Mouse (Mus musculus) adrenal gland, adult 8-10 months (tissue): ENCODE data around the gene Rdm1. TPM values are rescaled to one million over a fixed set of nuclear protein-coding genes. Genes with fewer than 3 reads are reported as not detected.

ENCODE experiments used
- DNase-seq: peaks from one replicate; pipeline ENCODE4 v3.0.0; 2022
- total RNA-seq, 4 experiments: library from RNA; stranded (reverse); gene quantifications; 2 replicates each; pipeline ENCODE4 v1.2.4; 2022

The Rdm1 gene
- total RNA-seq, 4 experiments from 2014 or later = 30.5 to 45.6 (median 33.6) TPM

DNA sequence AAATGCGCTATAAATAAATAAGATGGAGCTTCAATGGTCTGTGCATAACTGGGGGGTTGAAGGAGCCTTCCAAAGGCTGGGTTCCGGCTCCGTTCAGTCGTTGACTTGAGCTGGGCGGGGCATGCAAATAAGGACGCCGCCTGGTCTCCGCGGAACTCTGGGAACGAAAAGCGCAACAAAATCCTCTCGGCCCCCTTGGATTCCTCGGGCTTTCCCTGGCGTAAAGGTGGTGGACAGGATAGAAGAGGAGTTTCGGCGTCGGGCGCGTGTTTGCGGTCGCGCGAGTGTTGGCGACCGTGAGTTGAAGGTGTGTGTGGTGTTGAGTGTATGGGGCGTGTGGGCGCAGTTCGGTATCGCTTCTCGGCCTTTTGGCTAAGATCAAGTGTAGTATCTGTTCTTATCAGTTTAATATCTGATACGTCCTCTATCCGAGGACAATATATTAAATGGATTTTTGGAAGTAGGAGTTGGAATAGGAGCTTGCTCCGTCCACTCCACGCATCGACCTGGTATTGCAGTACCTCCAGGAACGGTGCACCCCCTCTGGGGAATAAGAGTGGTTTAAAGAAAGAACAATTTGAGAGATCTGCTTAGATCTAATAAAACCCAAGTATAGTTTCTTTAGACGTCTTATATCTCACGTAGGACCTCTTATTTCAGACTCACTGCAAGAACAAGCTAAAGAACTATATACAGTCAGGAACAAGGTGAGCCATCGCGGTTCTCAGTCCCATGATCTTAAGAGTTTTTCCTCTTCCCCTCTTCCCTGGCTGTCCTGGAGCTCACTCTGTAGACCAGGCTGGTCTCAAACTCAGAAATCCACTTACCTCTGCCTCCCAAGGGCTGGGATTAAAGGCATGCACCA, 31.1 kb downstream of the Rdm1 start:
- peak; percentile 71 for DNase-seq

DNA sequence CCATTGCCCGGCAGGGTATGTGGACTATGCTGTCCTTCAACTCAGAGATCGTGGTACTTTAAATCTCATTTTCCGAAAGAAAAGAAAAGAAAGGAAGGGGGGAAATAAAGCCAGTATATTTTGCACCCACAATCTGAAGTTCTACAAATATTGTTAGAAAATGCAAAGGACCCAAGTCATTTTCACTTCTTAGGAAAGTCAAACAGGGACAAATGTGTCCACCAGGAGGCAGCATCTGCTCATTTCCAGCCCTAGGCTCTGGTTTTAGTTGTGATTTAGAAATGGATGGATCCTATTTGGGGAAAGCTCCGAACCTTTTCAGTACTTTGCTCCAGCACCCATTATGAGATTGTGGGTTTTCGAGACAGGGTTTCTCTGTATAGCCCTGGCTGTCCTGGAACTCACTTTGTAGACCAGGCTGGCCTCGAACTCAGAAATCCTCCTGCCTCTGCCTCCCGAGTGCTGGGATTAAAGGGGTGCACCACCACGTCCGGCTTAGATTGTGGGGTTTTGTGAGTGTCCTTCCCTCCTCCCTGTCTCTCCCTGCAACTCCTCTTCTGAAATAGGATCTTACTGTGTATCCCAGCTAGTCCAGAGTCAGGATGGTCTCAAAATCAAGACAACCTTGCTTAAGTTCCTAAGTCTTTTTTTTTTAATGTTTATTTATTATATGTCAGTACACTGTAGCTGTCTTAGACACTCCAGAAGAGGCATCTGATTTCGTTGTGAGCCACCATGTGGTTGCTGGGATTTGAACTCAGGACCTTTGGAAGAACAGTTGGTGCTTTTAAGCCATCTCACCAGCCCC, 32.0 kb downstream of the Rdm1 start:
- DNase-seq = no peak

DNA sequence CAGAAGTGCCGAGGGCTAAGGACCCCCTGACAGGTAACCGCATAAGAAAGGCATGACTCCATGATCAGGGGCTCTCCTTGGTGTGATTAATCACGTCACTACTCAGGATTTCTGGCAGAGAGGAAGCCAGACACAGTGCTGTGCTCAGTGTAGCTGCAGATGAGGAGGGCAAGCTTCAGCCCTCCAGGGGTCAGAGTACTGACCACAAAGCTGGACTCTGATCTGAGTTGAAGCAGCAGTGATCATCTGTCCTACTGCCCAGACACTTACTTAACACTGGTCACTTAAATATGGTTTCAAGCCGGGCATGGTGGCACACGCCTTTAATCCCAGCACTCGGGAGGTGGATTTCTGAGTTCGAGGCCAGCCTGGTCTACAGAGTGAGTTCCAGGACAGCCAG, 34.2 kb downstream of the Rdm1 start:
- DNase-seq = no peak

DNA sequence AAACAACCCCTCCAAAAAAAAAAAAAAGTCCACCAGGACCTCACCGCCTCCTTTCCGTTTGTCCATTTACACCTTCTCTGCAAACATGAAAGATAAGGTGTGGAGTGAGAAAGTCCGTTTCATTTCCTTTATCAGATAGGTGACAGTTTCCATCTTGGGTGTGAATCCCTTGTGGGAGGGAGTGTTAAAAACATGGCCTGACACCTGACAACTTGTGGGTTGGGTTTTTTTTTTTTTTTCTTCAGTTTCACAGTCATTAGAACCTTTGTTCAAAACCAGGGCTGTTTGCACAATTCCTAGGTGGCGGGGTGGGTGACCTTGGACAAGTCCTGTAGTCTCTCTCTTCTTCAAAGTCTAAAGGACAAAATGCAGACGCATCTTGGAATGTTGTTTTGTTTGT, 34.8 kb downstream of the Rdm1 start:
- no peak for DNase-seq

DNA sequence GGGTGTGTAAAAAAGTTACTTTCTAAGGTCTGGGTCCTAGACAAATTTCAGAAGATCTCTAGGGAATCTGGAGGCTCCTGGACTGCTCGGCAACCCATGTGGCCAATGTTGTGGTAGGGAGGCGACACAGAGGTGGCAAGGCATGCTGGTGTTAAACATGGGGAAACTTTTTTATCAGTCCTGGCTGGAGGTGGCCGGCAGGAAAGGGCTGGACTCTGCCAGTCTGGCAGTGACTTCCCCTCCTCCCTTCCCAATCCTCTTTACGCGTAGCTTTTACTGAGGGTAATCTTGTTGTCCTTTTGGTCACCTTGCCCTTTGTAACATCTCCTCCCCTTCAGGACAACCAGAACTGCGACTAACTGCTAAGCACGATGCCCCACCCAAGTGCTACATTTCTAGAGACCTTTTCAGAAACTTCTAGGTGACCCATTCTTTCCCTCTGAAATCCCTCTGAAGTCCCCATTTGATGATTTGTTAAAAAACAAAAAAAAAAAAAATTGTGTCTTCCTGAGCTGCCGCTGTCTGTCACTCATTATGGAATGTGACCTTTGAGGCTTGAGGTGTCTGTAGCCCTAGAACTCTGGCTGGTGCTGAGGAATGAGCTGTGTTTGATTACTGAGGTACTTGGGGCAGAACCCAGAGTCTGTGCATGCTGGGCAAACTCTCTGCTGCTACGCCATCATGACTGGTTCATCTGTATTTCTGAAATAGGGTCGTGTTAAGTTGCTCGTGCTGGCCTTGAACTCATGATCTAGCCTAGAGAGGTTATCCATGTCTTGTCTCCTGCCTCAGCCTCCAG, 36.4 kb downstream of the Rdm1 start:
- DNase-seq = no peak

DNA sequence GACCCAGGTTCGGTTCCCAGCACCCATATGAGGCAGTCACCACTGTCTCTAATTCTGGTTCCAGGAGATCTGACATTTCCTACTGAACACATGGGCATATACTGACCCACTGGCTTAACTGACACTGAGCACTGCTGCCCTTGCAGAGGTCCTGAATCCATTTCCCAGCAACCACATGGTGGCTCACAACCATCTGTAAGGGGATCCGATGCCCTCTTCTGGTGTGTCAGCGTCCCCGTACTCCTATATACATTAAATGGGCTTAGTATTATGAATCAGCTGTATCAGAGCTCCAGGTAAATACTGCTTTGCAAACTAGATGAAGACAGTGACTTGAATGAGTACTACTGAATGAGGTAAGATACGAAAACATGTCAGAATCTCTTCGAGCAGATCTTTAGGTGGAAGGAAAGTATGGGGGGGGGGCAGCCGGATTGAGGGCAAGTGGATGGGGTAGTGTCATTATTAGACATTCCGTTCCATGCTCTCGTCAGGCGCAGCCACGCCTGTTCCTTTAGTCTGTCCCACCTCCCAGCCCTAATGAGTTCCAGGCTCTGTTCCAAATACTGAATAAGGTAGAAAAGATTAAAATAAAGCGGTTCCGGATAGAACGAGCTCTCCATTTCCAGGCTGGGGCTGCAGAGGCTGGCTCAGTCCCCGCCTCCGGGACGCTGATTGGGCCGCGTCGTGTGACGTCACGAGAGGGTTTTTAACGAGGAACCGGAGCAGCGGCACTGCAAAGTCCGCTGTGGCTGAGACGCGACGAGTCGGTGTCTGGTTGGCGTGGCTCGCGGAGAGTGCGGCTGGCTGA, 38.0 kb downstream of the Rdm1 start, which contains the start of gene Arl4d:
Gene Arl4d (plus strand): TSS at position 717 of the 811 bp plus-strand sequence.
- peak; percentile 92 for DNase-seq

DNA sequence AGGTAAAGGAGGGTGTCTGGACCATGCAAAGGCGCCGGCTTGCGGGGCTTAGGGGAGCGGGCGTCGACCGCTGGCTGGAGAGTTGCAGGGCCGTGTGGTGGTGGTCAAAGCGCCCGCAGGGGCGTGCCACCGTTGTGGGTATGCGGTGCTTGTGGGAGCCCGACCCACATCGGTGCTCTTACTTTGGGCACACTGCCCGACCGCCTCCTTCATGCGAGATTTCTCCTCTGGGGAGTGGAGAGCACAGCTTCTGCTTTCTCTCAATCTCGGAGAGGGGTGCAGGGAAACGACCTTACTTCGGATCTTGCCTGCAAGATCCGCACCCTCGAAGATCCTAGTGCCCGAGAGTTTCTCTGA, 38.6 kb downstream of the Rdm1 start:
- DNase-seq = no peak

DNA sequence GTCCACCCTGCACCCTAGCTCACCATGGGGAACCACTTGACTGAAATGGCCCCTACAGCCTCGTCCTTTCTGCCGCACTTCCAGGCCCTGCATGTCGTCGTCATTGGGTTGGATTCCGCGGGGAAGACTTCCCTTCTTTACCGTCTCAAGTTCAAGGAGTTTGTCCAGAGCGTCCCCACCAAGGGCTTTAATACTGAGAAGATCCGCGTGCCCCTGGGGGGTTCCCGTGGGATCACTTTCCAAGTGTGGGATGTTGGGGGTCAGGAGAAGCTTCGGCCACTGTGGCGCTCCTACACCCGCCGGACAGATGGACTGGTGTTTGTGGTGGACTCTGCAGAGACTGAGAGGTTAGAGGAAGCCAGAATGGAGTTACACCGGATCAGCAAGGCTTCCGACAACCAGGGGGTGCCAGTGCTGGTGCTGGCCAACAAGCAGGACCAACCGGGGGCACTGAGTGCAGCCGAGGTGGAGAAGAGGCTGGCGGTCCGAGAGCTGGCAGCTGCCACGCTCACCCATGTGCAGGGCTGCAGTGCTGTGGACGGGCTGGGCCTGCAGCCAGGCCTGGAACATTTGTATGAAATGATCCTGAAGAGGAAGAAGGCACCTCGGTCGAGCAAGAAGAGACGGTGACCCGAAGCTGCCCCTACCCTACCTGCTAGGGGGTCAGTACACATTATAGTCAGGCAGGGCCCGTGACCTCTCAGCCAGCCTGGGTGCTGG, 39.8 kb downstream of the Rdm1 start:
- no peak for DNase-seq

DNA sequence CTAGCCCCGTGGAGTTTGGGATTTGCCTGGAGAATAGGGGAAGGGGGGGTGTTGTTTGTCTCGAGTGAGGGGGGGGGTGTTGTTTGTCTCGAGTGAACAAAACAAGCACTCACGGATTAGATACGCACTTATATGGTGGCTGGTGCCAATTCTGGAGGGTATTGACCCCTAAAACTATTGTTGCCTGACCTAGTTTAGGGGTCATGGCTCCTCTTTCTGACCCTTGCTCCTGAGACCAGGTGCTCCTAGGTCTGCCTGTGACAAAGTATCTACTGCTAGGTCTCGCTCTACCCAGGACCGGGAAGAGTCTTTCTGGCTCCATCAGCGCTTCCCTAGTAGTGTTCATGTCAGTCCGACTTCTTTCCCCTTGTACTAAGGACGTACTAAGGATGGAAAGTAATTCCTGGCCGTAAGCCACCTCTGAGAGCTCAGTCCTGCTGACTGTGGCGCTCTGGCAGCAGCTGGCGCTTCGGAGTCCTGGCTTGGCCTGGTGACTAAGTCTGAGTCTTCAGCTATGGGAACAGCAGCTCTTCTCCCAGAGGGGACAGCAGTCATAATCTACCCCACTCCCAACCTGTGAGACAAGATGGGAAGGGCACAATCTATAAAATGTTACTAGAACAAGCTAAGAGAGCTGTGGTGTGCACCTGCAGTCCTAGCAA, 41.0 kb downstream of the Rdm1 start:
- DNase-seq = peak; percentile 69

DNA sequence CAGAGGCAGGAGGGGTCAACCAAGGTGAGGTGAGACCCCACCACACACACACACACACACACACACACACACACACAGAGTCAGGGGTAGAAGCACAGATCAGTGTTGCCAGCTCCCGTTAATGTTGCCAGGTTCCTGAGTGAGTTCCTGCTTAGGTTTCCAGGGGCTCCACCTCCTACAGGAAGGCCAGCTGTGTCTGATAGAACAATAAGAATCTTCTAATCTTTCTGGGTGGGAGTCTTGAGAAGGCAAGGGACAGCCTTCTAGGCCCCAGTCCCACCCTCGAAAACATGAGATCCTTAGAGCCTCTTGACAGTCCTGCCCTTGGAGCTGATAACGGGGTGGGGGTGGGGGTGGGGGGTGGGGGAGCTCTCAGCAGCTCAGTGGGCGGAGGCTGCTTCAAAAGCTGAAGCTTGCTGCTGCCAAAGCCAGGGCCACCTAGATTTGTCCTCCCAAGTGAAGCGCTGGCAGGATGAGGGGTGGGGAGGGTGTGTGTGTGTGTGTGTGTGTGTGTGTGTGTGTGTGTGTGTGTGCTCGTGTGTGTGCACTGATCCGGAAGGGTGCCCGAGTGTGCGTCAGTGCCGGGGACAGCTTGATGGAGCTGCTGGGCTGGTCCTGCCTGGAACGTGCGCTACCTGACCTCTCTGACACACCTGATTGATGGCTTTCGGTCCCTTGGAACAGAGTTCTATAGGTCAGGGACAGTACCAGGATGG, 41.7 kb downstream of the Rdm1 start:
- DNase-seq = no peak

DNA sequence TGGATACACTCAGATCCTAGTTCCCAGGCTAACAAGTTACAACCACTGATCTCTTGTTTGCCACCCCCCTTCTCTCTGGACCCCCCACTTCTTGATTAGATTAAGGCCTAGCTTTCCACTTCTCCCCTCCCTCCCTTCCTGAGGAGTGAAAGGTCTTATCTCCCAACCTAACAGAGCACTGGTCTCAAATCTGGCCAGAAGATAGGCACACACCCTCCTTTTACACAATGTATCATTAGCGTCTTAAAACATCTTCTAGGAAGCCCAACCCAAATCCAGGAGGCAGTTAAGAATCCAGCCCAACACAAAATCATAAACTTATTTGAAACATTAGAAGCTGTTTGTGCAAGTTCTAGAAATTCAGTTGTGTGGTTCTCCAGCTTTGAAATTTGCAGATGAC, 43.3 kb downstream of the Rdm1 start:
- DNase-seq = no peak

DNA sequence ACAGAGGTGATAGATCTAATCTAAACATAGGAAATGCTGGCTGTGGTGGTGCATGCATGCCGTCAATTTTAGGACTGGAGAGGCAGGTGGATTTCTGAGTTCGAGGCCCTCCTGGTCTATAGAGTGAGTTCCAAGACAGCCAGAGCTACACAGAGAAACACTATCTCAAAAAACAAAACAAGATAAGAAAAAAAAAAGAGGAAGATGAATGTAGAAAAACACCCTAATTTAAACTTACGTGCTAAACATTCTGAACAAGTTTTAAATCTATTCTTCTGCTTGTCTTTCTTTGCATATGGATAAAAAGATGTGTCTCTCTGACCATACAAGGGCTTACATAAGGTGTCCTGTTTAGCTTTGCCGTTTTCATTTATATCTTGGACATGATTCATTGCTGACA, 44.3 kb downstream of the Rdm1 start:
- no peak for DNase-seq

DNA sequence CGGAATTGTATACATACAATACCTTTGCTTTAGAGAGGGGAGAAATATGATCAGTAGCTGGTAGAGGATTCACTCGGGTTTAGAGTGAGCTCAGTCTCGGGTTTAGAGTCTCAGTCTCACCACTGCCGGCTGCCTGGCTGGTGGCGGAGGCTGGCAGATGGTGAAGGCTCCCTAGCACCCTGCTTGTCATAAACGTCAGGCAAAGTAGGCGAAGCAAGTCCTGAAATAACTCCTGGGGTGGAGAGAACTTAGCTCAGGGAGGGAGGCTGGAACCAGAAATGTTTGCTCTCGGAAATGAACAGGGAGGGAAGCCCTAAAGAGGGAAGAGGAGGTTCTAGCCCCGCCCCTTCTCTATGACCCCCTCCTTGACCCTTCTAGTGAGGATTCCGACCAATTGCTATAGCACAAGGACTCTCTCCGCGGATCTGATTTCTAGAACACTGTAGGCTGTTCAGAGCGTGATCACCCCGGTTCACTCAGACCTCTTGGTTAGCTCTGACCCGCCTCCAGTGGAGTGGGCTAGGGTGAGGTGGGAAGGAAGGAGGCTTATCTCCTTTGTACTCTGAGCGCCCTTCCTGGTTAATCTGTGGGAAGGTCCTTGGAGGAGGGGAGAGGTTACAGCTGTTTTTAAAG, 46.1 kb downstream of the Rdm1 start:
- no peak for DNase-seq

DNA sequence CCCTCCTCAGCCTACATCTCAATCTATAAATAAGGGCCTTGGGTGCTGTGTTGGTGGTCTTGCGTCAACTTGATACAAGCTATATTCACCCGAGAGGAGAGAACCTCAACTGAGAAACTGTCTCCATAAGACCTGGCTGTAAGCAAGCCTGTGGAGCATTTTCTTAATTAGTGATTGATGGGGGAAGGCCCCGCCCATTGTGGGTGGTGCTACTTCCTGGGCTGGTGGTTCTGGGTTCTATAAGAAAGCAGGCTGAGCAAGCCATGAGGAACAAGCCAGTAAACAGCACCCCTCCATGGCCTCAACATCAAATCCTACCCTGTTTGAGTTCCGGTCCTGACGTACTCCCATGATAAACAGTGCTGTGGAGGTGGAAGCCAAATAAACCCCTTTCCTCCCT, 47.1 kb downstream of the Rdm1 start:
- no peak for DNase-seq

DNA sequence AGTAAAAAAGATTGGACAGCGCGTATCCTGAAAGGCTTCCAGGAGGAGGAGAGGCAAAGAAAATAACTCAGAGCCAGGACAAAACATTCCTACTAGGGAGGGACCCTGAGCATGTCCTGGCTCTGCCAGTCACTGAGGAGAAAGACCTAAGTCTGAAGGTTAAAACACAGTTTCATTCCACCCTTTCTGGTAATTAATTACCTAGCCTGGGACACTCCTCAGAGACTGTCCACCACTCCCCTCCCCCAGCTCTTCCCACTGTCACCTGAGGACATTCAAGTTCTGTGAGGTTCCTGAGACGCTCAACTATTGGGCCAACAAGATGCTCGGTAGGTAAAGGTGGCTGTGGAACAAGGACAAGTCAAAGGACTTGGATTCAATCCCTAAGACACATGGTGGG, 48.4 kb downstream of the Rdm1 start:
- no peak for DNase-seq

DNA sequence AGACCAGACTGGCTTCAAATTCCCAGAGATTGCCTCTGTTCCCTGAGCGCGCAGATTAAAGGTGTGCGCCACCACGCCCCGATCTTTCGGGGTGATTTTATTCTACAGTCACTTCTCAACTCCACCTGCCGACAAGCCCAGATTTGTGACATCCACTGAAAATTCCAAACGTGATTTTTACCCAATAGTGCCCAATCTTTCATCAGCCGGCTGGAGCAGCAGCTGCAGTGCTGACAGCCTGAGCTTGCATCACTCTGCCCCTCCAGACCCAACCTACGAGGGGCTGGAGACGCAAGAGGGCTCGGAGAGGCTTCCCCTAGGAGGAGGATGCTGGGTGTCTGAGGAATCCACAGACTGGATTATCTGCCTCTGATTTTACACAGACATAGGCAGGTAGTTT, 50.7 kb downstream of the Rdm1 start:
- DNase-seq = no peak

DNA sequence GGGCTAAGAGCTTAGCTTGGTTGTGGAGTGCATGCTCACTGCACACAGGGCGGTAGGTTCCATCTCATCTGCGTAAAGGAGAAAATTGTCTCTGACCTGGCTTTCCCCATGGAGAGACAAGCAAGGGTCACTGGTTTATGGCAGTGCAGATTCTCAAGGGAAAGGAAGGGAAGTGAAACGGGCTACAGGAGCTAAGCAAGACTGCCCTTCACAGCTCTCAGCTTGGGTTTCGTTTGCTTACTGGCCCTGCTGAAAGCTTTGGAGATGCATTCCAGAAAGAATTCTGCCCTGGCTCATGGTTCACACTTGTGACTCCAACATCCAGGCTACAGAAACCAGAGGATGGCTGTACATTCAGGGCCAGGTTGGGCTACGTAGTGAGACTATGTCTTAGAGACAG, 51.8 kb downstream of the Rdm1 start:
- no peak for DNase-seq

DNA sequence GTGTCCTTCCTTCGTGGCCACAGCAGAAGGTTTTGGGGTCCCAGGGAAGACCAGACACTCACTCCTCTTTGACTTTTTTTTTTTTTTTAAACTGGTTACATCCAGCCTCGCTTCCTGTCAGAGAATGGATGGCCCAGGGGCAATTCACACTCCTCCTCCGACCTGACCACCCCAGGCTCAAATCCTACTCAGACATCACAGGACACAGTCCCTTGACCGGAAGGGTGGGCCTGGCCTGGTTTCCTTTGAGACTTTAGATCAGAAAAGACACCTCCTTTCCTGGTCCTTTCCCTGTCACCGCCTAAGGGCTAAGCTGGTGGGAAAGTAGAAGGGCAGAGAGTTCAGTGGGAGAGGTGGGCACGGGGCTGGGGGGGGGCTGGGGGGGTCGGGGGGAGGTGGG, 52.9 kb downstream of the Rdm1 start:
- no peak for DNase-seq

DNA sequence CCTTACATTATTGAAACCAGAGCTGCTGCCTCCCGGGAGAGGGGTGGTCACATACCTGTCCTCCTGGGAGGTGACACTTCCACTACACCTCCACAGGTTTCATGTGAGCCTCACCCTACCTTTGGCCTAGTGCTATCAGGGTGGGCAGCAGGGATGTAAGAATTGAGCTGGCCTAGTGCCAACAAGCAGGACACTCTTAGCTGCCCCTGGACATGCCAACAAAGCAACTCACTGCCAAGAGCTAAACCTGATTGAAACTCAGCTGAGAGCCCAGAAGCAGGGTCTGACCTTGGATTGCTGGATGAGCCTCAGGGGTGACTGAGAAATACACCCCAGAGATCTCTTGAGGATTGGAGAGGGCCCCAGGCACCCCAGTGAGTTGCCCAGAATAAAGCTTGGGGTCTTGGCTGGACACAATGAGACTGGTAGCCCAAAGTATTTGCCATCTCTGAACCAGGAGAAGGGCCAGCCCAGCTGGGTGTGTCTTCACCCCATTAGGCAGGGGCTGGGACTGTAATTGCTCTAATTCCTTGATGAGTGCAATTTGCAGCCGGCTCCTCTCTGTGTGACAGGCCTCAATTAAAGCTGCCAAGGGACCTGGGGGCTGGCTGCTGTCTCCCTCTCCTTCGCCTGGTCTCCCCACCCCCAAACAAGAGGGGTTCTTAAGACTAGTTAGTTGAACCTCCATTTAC, 53.8 kb downstream of the Rdm1 start:
- no peak for DNase-seq
